Mouse (Mus musculus) c-Kit-positive CD71-positive TER-119-positive erythroid progenitor cells, embryonic 14.5 days (primary cell): Measurements from ENCODE around the gene Lmo7.

Source experiments
- DNase-seq: peaks from one replicate; pipeline ENCODE4 v3.0.0-alpha.2; 2013; ENCODE audit warnings: low spot score

Lmo7 gene

GRCm38 (mm10) chr14:101879050-101879694 lies 149.4 kb downstream of the Lmo7 start:
- no peak for DNase-seq

GRCm38 (mm10) chr14:101882966-101883365 lies 153.2 kb downstream of the Lmo7 start:
- no peak for DNase-seq

DNA sequence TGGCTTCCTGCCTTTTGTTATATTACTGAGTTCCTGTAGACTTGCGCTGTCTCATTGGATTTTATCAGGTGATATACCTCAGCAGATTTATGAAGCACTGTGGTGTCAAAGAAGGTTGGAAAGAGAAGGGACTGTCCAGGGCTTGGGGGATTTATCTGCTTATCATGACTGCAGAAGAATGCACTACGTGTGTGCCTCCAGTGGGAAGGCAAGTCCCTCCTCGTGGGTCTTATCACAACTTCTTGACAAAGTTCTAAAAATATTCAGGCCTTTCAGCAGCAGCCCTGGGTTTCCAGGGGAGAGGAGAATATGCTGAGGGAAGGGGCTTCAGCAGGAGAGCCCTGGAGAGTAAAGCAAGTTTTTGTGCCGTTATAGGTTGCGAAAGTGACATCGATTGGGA lies 154.0 kb downstream of the Lmo7 start:
- DNase-seq, result no peak

DNA sequence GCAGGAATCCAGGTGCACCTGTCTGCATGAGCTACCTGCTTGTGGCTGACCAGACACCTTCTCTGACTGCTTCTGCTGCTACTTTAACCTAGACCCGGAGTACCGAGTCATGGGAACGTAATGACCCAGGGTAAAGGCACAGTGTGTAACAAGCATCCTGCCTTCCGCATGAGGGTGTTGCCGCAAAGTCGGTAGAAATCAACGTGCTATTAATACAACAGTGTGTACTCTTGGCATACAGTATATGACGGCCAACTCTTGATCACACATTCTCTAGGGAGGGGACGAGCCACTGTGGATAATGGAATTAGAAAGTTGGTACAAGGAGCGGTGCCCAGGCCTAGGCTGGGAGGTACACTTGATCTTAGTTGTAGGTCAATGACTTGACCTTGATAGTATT lies 156.6 kb downstream of the Lmo7 start:
- DNase-seq, result no peak

DNA sequence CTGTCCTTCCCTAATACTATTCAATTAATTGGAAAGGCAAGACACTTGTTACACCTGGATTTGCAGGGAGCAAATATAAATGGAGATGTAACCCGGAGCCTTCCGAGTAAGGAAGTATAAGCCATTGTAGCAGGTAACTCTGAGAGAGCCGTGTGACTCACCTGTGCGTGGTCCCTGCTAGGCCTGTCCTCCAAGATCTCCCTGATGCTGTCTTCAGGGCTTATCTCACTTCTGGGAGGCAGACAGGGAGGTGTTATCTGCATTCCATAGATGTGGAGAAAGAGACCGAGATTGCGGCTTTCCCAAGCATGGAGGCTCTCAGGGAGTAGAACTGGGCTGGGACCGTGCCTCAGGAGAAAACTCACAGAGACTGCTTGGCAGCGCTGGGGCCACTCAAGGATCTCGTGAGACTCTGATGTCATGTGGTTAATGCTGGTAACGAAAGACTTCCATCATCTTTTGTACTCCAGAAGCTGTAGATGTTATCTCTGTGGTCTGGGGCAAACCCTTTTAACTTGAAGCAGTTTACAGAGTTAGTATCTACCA lies 162.2 kb downstream of the Lmo7 start:
- DNase-seq, result no peak

DNA sequence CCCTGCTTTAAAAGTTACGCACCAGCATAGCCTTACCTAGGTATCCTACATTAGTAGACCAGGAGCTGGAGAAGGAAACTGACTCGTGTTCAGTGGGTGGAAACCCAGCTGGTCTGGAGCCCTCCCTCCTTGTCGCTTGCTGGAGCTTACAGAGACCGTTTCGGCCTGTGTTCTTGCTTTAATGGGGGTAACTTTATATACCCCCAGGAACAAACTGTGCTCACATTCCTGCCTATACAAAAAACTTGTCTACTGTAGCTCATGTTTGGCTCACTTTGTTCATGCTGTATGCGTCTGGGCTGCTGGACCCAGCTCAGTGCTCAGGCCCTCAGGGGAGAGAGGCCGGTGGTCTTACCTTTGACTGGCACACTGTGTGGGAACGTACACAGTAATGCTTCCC lies 162.7 kb downstream of the Lmo7 start:
- DNase-seq, result no peak

GRCm38 (mm10) chr14:101893215-101893614 lies 163.5 kb downstream of the Lmo7 start:
- no peak for DNase-seq

DNA sequence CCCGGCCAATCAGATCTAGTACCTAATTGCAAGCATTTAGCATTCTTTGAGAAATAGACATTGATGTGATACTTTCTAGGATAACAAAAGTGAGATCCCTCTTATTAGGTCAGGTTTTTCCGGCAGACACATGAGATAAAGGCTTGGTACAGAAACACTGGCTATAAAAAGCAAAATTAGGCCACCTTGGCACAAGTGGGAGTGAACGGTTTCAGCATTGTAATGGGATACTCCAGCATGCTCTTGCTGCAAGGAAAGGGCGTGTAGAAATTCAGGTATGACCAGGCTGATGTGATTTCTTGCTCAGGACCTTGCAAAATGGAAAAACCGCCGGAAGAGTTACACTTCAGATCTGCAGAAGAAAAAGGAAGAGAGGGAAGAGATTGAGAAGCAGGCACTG lies 168.5 kb downstream of the Lmo7 start:
- no peak for DNase-seq

DNA sequence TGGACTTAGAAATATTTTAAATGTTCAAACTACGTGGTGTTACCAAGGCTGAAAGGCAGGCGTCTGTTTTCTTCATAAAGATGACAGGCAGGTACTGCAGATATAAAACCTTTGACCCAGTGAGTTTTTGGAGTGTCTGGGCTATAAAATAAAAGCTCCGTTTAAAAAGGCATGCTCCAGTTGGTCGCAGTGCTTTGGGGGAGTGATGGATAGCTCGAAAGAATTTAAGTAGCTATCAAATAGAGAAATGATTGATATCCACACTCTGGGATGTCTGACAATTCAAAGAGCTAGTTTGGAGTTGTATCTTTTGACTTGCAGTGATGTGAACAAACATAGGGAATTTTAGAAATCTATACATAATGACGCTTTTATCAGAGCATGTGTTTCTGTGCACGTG lies 171.7 kb downstream of the Lmo7 start:
- DNase-seq, result no peak

DNA sequence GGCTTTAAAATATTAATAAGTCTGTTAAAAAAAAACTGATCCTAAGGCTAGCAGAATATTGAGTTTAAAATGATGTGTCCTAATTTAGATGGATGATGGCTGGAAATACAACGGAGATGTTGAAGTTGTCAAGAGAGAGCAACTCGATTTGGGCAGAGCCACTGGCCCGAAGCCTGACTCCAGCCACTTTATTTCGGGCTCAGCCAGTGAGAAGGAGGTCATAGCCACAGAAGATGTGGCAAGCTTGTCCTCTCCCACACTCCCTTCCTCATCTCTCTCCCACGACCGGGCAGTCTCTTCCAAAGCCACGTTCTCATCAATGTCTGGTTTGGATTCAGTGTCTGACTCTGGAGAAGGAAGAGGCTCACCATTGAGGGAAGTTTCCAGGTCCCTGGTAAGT lies 172.2 kb downstream of the Lmo7 start:
- no peak for DNase-seq

DNA sequence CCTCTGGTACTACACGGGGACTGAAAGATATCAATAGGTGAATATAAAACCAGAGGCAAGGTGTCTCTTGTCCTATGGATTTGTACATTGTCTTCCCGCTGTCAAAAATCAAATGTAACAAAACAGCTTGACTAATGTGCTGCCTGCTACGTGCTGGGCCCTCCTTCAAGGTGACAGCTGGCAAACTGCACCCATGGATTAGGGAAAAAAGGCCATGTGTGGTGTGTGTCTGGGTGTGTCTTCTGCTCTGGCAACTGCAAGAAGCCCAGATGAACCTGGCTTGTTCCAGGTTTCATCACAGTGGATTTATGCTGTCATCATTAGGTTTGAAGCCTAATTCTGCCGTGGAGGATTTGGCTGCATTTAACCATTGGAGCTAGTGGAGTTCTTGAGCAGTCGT lies 174.0 kb downstream of the Lmo7 start:
- no peak for DNase-seq

- no peak for DNase-seq
These were observed 182.2 kb downstream of the Lmo7 start for GRCm38 (mm10) chr14:101911983-101912382.

GRCm38 (mm10) chr14:101912392-101912791 lies 182.6 kb downstream of the Lmo7 start:
- no peak for DNase-seq

DNA sequence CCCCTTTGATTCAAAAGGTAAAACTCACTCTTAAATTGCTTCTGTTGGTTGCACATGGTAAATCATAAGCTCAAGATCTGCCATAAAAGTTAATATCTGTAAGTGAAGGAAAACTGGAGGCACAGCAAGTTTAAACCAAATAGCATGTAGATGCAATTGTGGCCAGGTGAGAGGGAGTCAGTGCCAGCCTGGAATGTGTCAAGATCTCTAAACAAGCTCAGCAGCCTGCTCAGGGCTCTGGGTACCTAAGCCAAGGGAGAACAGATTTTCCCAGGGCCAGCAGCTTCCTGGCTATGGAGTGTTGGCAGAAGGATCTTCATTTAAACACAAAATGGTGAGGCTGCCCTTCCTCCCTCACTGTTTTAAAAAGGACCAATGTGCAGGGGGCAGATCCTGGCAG lies 184.6 kb downstream of the Lmo7 start:
- DNase-seq, result no peak

DNA sequence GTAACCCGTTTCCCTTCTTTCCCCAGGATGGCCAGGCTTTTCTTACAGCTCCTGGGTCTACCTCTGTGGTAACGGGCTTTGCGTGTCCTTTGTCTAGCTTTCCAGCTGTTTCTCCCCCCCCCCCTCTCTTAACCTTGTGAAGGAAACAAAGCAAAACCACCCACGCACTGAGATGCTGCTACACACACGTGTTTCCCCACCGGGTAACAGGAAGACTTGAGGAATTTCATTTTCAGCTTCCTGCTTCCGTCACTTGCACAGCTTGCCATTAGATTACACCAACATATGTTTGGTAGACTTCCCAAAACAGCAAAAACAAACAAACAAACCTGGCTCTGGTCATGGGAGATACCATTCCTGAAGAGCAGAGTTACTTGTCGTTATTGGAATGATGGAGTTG lies 186.1 kb downstream of the Lmo7 start:
- DNase-seq, result no peak

GRCm38 (mm10) chr14:101918471-101918870 lies 188.7 kb downstream of the Lmo7 start:
- DNase-seq, result no peak

GRCm38 (mm10) chr14:101927646-101928244 lies 198.0 kb downstream of the Lmo7 start:
- no peak for DNase-seq

DNA sequence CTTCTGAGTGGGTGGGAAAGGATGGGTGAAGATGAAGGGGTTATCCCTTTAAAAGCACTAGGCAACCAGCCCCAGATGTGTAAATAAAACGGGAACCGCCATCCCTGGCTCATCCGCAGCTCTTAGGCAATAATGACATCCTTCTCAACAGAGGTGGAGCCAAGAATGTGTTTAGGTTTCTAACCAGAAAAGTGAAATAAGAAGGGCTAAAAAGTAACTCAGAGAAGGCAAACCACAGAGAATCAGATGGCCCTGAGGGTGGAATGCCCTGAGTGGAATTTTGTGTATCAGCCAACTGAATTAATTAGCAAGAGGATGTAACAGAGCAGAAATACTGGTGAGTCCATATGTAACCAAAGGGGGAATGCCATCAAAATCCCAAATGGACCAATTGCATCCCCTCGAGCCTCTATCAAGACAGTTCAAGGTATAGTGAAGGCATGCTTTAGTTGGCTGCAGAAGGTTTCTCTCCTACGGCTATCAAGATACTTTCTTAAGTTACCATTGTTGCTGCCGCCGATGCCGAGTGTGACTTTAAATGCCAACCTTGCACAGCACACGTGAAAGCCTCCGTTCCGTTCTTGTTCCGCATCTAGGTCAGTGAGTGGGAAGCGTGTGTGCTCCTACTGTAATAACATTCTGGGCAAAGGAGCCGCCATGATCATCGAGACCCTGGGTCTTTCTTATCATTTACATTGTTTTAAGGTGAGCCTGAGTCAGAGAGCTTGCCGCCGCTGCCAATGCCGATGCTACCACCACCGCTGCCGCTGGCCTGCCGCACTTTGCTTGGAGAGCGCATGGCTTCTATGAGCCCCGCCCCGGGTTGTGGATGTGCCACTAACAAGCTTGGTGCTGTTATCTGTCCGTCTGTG lies 201.1 kb downstream of the Lmo7 start:
- DNase-seq, result no peak

DNA sequence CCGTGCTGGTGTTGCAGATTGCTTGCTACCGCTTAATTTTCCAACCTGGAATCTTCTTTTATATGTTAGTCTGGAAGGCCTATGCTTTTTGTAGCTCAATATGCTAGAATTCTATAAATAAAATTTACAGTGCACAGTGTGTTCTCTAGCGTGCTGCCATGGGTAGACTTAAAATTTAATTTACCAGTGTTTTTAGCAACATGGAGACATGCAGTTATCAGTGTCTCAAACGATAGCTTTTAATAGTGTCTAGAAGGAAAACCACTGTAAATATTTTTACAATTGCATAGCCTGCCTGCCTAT lies 201.6 kb downstream of the Lmo7 start:
- no peak for DNase-seq

DNA sequence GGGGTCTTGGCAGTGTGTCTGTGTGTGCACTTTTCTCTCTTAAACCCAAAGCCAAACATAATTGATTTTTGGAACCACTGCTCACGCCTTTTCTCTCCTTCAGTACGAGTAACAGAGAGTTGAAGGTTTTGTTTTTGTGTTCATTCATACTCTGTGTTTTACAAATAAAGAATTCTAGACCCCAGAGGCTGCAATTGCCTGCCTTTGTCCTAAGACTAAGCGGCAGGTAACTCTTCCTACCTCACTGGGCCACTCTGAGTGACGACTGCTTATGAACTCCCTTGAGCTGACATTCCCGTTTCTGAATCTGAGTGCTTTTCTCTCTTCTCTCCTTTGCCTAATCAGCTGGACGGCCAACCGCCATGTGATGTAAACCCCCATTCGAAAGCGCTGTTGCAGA lies 203.8 kb downstream of the Lmo7 start:
- no peak for DNase-seq

DNA sequence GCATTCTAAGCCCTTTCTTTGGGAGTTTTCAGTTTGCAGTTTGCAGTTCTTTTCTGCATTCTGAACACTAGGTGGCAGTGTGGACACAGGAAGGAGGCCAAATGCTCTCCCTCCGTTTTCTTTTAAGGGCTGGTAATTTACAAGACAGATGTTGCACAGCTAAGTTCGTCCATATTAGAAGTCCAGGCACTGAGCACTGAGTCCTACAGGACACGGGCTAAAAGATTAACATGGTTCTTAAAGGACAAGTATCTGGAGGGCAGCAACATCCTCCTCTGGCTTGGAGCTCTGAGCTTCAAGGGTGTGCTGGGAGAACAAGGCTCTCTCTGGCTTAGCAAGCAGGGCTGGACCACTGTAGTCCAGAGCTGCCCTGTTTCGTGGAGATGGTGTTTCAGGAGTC lies 213.2 kb downstream of the Lmo7 start:
- peak; percentile 21 for DNase-seq

GRCm38 (mm10) chr14:101946711-101947516 lies 217.2 kb downstream of the Lmo7 start:
- DNase-seq, result no peak
